Mouse (Mus musculus) liver, adult 2 months (tissue): ENCODE measurements around the gene Tmc2. TPM values are rescaled to one million over a fixed set of nuclear protein-coding genes. Genes with fewer than 3 reads are reported as not detected.

Experiments
- DNase-seq: peaks from one replicate; pipeline ENCODE4 v3.0.0-alpha.2; 2011; ENCODE audit warnings: low read depth, low spot score; ENCODE audit errors: extremely low read depth
- H3K27ac ChIP-seq: fragments of 200-500 bp; replicated peaks from 2 replicates; pipeline ENCODE4 v1.5.1; 2012; ENCODE audit warnings: low read depth, mild to moderate bottlenecking, control low read depth, inconsistent platforms, low read length; ENCODE audit not compliant: insufficient read depth
- H3K27me3 ChIP-seq: fragments of 200-500 bp; 2 replicates; pipeline ENCODE4 v1.6.1; 2012; ENCODE audit warnings: mild to moderate bottlenecking, moderate library complexity, low read length, inconsistent platforms; ENCODE audit not compliant: control insufficient read depth, insufficient read depth
- H3K36me3 ChIP-seq: fragments of 200-500 bp; 2 replicates; pipeline ENCODE4 v1.6.1; 2012; ENCODE audit warnings: low read length, inconsistent platforms; ENCODE audit not compliant: control insufficient read depth, insufficient read depth
- H3K4me1 ChIP-seq: fragments of 200-500 bp; 2 replicates; pipeline ENCODE4 v1.6.1; 2011; ENCODE audit warnings: low read length; ENCODE audit not compliant: control insufficient read depth, insufficient read depth
- H3K4me3 ChIP-seq: fragments of 200-500 bp; 2 replicates; pipeline ENCODE4 v1.5.1; 2011; ENCODE audit warnings: low read depth, mild to moderate bottlenecking, control low read depth, low read length, moderate library complexity; ENCODE audit not compliant: insufficient read depth
- H3K79me2 ChIP-seq: fragments of 200-500 bp; 2 replicates; pipeline ENCODE4 v1.6.1; 2012; ENCODE audit warnings: inconsistent platforms, mild to moderate bottlenecking, low read length, moderate library complexity; ENCODE audit not compliant: control insufficient read depth, insufficient read depth
- H3K9ac ChIP-seq: fragments of 200-500 bp; 2 replicates; pipeline ENCODE4 v1.6.1; 2012; ENCODE audit warnings: low read depth, mild to moderate bottlenecking, control low read depth, inconsistent platforms, low read length
- CTCF ChIP-seq: fragments of 200-500 bp; IDR thresholded peaks from 2 replicates; pipeline ENCODE4 v1.5.1; 2011; ENCODE audit warnings: low read depth, low read length, control low read depth
- POLR2A ChIP-seq: fragments of 200-500 bp; IDR thresholded peaks from 2 replicates; pipeline ENCODE4 v1.6.1; 2011; ENCODE audit warnings: low read length, control low read depth; ENCODE audit not compliant: insufficient read depth; ENCODE audit errors: extremely low read depth
- WGBS: fragments of 180-500 bp; shearing (Covaris S2); methylation state at CpG from one replicate; pipeline ENCODE4 v1.1.7; 2018; 5-methylcytosine and 5-hydroxymethylcytosine counted together
- polyA plus RNA-seq: library from polyadenylated mRNA; depleted of rRNA; stranded (reverse); fragments of >200 nt; gene quantifications from 2 replicates; pipeline ENCODE4 v1.2.3, GENCODE M21; 2012
- total RNA-seq: library from RNA; depleted of rRNA; stranded (reverse); fragments of >200 nt; gene quantifications from 2 replicates; pipeline ENCODE4 v1.2.3, GENCODE M21; 2014

Tmc2 gene
- total and polyA plus RNA-seq, 2 experiments = not detected

GRCm38 (mm10) chr2:130162701-130163100, 32.3 kb upstream of the Tmc2 start:
- Histone ChIP-seq H3K27me3 (no peaks in the 10 kb centered on the region), H3K4me1 (no peaks in the 10 kb centered on the region), H3K79me2 (no peaks in the 10 kb centered on the region), H3K9ac (no peak overlapping the region), H3K27ac (no peak overlapping the region), H3K4me3 (no peak overlapping the region), H3K36me3 (0 out of 2 replicates have a peak, but pooled peaks cover 2% of the 10 kb centered on the region)
- 75% methylated on average over 5 of the region's 5 CpGs for WGBS
- TF ChIP-seq CTCF (no peak), POLR2A (no peak)
- DNase-seq = no peak

GRCm38 (mm10) chr2:130166311-130167214, 28.4 kb upstream of the Tmc2 start:
- no peaks in the 10 kb centered on the region for H3K27me3 ChIP-seq
- TF ChIP-seq CTCF (0 out of 2 replicates have a peak, but pooled peaks have one; percentile 15), POLR2A (no peak)
- peak; percentile 16 for DNase-seq
- no peaks in the 10 kb centered on the region for H3K4me1 ChIP-seq
- H3K4me3 ChIP-seq = no peak overlapping the region
- WGBS = 76% methylated on average over 9 of the region's 9 CpGs
- H3K79me2 ChIP-seq = no peaks in the 10 kb centered on the region
- H3K27ac ChIP-seq = no peak overlapping the region
- no peak overlapping the region for H3K9ac ChIP-seq
- H3K36me3 ChIP-seq = peaks cover 25% of the 10 kb centered on the region

- Histone ChIP-seq H3K79me2 (no peaks in the 10 kb centered on the region), H3K27ac (no peak overlapping the region), H3K4me3 (no peak overlapping the region), H3K9ac (no peak overlapping the region), H3K27me3 (no peaks in the 10 kb centered on the region), H3K4me1 (no peaks in the 10 kb centered on the region), H3K36me3 (peaks cover 38% of the 10 kb centered on the region)
- peak; percentile 59 for TF ChIP-seq CTCF
- TF ChIP-seq POLR2A = no peak
- DNase-seq = peak; percentile 38
- 53% methylated on average over 3 of the region's 3 CpGs for WGBS
Measured at GRCm38 (mm10) chr2:130167861-130168260, 27.1 kb upstream of the Tmc2 start.

GRCm38 (mm10) chr2:130171674-130172073, 23.3 kb upstream of the Tmc2 start:
- Histone ChIP-seq H3K4me3 (no peak overlapping the region), H3K9ac (no peak overlapping the region), H3K27me3 (no peaks in the 10 kb centered on the region), H3K27ac (no peak overlapping the region), H3K36me3 (peaks cover 69% of the 10 kb centered on the region), H3K79me2 (no peaks in the 10 kb centered on the region; the same call in 1 of the 2 replicates), H3K4me1 (peaks cover under 1% of the 10 kb centered on the region; the same call in 1 of the 2 replicates)
- WGBS = 27% methylated on average over 2 of the region's 2 CpGs
- no peak for DNase-seq
- TF ChIP-seq CTCF (no peak), POLR2A (no peak)

GRCm38 (mm10) chr2:130176820-130177219, 18.2 kb upstream of the Tmc2 start:
- no peak for TF ChIP-seq POLR2A
- Histone ChIP-seq H3K27me3 (no peaks in the 10 kb centered on the region), H3K36me3 (peaks cover 41% of the 10 kb centered on the region), H3K79me2 (peaks cover 8% of the 10 kb centered on the region; the same call in 1 of the 2 replicates), H3K27ac (no peak overlapping the region), H3K4me1 (peaks cover 5% of the 10 kb centered on the region), H3K9ac (no peak overlapping the region), H3K4me3 (no peak overlapping the region)
- 72% methylated on average over 8 of the region's 8 CpGs for WGBS
- DNase-seq = no peak

- under 1% methylated on average over 11 of the region's 11 CpGs for WGBS
Measured at GRCm38 (mm10) chr2:130178381-130178705, 16.7 kb upstream of the Tmc2 start.

More at GRCm38 (mm10) chr2:130178381-130178705, 16.7 kb upstream of the Tmc2 start:
- peak overlapping the region; percentile 87 for H3K4me3 ChIP-seq
- H3K9ac ChIP-seq = peak overlapping the region; percentile 92
- TF ChIP-seq CTCF = no peak
- no peak for TF ChIP-seq POLR2A
- peak overlapping the region; percentile 73 for H3K27ac ChIP-seq
- no peaks in the 10 kb centered on the region for H3K27me3 ChIP-seq
- peaks cover 8% of the 10 kb centered on the region; the same call in 1 of the 2 replicates for H3K79me2 ChIP-seq
- peaks cover 26% of the 10 kb centered on the region for H3K36me3 ChIP-seq
- DNase-seq = peak; percentile 32
- H3K4me1 ChIP-seq = peaks cover 5% of the 10 kb centered on the region
